Mouse (Mus musculus) adrenal gland, postnatal 25 days (tissue): Measurements from ENCODE around the gene Glrx2. TPM values are rescaled to one million over a fixed set of nuclear protein-coding genes. Genes with fewer than 3 reads are reported as not detected.

ENCODE experiments used
- DNase-seq: peaks from one replicate; pipeline ENCODE4 v3.0.0; 2021; ENCODE audit warnings: mixed read lengths
- total RNA-seq: library from RNA; stranded (reverse); gene quantifications from 2 replicates; pipeline ENCODE4 v1.2.3, GENCODE M21; 2021

Gene Glrx2
- total RNA-seq, 1 experiment from 2014 or later, result 89.7 TPM

GRCm38 (mm10) chr1:143742186-143742585, 26.0 kb downstream of the Glrx2 start:
- DNase-seq, result no peak

GRCm38 (mm10) chr1:143745871-143746270, 29.7 kb downstream of the Glrx2 start:
- no peak for DNase-seq

GRCm38 (mm10) chr1:143762159-143762558, 46.0 kb downstream of the Glrx2 start:
- no peak for DNase-seq

GRCm38 (mm10) chr1:143764443-143764842, 48.3 kb downstream of the Glrx2 start:
- no peak for DNase-seq

GRCm38 (mm10) chr1:143765801-143766200, 49.7 kb downstream of the Glrx2 start:
- DNase-seq, result no peak

GRCm38 (mm10) chr1:143766238-143766637, 50.1 kb downstream of the Glrx2 start:
- DNase-seq, result no peak

- DNase-seq, result no peak
Measured at GRCm38 (mm10) chr1:143770444-143771109, 54.4 kb downstream of the Glrx2 start.

GRCm38 (mm10) chr1:143773082-143773481, 56.9 kb downstream of the Glrx2 start:
- no peak for DNase-seq

GRCm38 (mm10) chr1:143773909-143774308, 57.8 kb downstream of the Glrx2 start:
- no peak for DNase-seq

- peak; percentile 98 for DNase-seq
Measured at GRCm38 (mm10) chr1:143776446-143777411, 60.6 kb downstream of the Glrx2 start, which contains the start of the genes Trove2 and Uchl5. TSS of gene Trove2 (minus strand) at chr1:143777068. TSS of gene Uchl5 (plus strand) at chr1:143777272.

- peak; percentile 22 for DNase-seq
Measured at GRCm38 (mm10) chr1:143777558-143778218, 61.5 kb downstream of the Glrx2 start.

GRCm38 (mm10) chr1:143788584-143789227, 72.6 kb downstream of the Glrx2 start:
- DNase-seq, result peak; percentile 50

Other genes with a start within 250 kb of the Glrx2 start
- 4.4 and 4.6 TPM in 2 replicates for gene B3galt2, start 75.7 kb upstream of the Glrx2 start, total RNA-seq
- 98.2 and 110 TPM in 2 replicates for gene Cdc73, start 13.4 kb upstream of the Glrx2 start, total RNA-seq
- 13.2 and 14.6 TPM in 2 replicates for gene Trove2, start 60.7 kb downstream of the Glrx2 start, total RNA-seq
- gene Uchl5, start 60.9 kb downstream of the Glrx2 start, total RNA-seq, result 24.5 and 34.8 TPM in 2 replicates